Mouse (Mus musculus): ENCODE results near the gene Myo1b. TPM values are rescaled to one million over a fixed set of nuclear protein-coding genes. Genes with fewer than 3 reads are reported as not detected.

The Myo1b gene
- polyA plus RNA-seq, 1 experiment: 1.0 TPM

GRCm38 (mm10) chr1:51914095-51914494 is 1.8 kb downstream of the Myo1b start:
- Histone ChIP-seq H3K4me3 (ENCODE audit: extremely low read depth, insufficient read depth, insufficient read length) (no peak overlapping the region), H3K27me3 (ENCODE audit: control insufficient read depth, insufficient read depth, low read length) (peaks cover 11% of the 10 kb centered on the region), H3K4me1 (ENCODE audit: control insufficient read depth, insufficient read depth, insufficient read length) (peaks cover 11% of the 10 kb centered on the region), H3K36me3 (ENCODE audit: control insufficient read depth, insufficient read depth, low read length) (no peaks in the 10 kb centered on the region), H3K27ac (ENCODE audit: insufficient read depth, low read length) (no peak overlapping the region)
- DNase-seq (ENCODE audit: low read depth in 1 of 2, low spot score in 2 of 2): no peak
- WGBS: 83% methylated on average over 3 of the region's 3 CpGs
- TF ChIP-seq CTCF (IDR thresholded peaks at IDR 0.05; ENCODE audit: extremely low read depth, insufficient read depth, insufficient read length, insufficient replicate concordance) (no peak), POLR2A (IDR thresholded peaks at IDR 0.05; ENCODE audit: low read depth, low read length) (no peak)

GRCm38 (mm10) chr1:51913071-51913814 is 2.6 kb downstream of the Myo1b start:
- Histone ChIP-seq H3K27me3 (ENCODE audit: control insufficient read depth, insufficient read depth, low read length) (peaks cover 11% of the 10 kb centered on the region), H3K4me1 (ENCODE audit: control insufficient read depth, insufficient read depth, insufficient read length) (peaks cover 13% of the 10 kb centered on the region), H3K4me3 (ENCODE audit: extremely low read depth, insufficient read depth, insufficient read length) (no peak overlapping the region), H3K36me3 (ENCODE audit: control insufficient read depth, insufficient read depth, low read length) (no peaks in the 10 kb centered on the region), H3K27ac (ENCODE audit: insufficient read depth, low read length) (no peak overlapping the region)
- TF ChIP-seq POLR2A (IDR thresholded peaks at IDR 0.05; ENCODE audit: low read depth, low read length) (no peak), CTCF (IDR thresholded peaks at IDR 0.05; ENCODE audit: extremely low read depth, insufficient read depth, insufficient read length, insufficient replicate concordance) (no peak)
- WGBS: 89% methylated on average over 14 of the region's 14 CpGs
- DNase-seq (ENCODE audit: low read depth in 1 of 2, low spot score in 2 of 2): no peak

GRCm38 (mm10) chr1:51911331-51911730 is 4.5 kb downstream of the Myo1b start:
- H3K36me3 ChIP-seq (ENCODE audit: control insufficient read depth, insufficient read depth, low read length): no peaks in the 10 kb centered on the region
- H3K27me3 ChIP-seq (ENCODE audit: control insufficient read depth, insufficient read depth, low read length): peaks cover 11% of the 10 kb centered on the region
- 82% methylated on average over 4 of the region's 4 CpGs for WGBS
- no peak for DNase-seq (ENCODE audit: low read depth in 1 of 2, low spot score in 2 of 2)
- TF ChIP-seq POLR2A (IDR thresholded peaks at IDR 0.05; ENCODE audit: low read depth, low read length) (no peak), CTCF (IDR thresholded peaks at IDR 0.05; ENCODE audit: extremely low read depth, insufficient read depth, insufficient read length, insufficient replicate concordance) (no peak)
- H3K4me1 ChIP-seq (ENCODE audit: control insufficient read depth, insufficient read depth, insufficient read length): peaks cover 13% of the 10 kb centered on the region
- no peak overlapping the region for H3K27ac ChIP-seq (ENCODE audit: insufficient read depth, low read length)
- H3K4me3 ChIP-seq (ENCODE audit: extremely low read depth, insufficient read depth, insufficient read length): no peak overlapping the region

GRCm38 (mm10) chr1:51909204-51909603 is 6.7 kb downstream of the Myo1b start:
- TF ChIP-seq CTCF (IDR thresholded peaks at IDR 0.05; ENCODE audit: extremely low read depth, insufficient read depth, insufficient read length, insufficient replicate concordance): no peak
- no peak for TF ChIP-seq POLR2A (IDR thresholded peaks at IDR 0.05; ENCODE audit: low read depth, low read length)
- DNase-seq (ENCODE audit: low read depth in 1 of 2, low spot score in 2 of 2): no peak
- Histone ChIP-seq H3K27ac (ENCODE audit: insufficient read depth, low read length) (no peak overlapping the region), H3K27me3 (ENCODE audit: control insufficient read depth, insufficient read depth, low read length) (no peaks in the 10 kb centered on the region), H3K4me3 (ENCODE audit: extremely low read depth, insufficient read depth, insufficient read length) (no peak overlapping the region), H3K4me1 (ENCODE audit: control insufficient read depth, insufficient read depth, insufficient read length) (peaks cover 2% of the 10 kb centered on the region; the same call in 1 of the 2 replicates), H3K36me3 (ENCODE audit: control insufficient read depth, insufficient read depth, low read length) (no peaks in the 10 kb centered on the region)
- WGBS: 79% methylated on average over 2 of the region's 2 CpGs

- DNase-seq (ENCODE audit: low read depth in 1 of 2, low spot score in 2 of 2): peak; percentile 24 to 37
- H3K27ac ChIP-seq (ENCODE audit: insufficient read depth, low read length): peak overlapping the region; percentile 67
- no peaks in the 10 kb centered on the region for H3K36me3 ChIP-seq (ENCODE audit: control insufficient read depth, insufficient read depth, low read length)
- TF ChIP-seq CTCF (IDR thresholded peaks at IDR 0.05; ENCODE audit: extremely low read depth, insufficient read depth, insufficient read length, insufficient replicate concordance) (no peak), POLR2A (IDR thresholded peaks at IDR 0.05; ENCODE audit: low read depth, low read length) (no peak)
- no peak overlapping the region for H3K4me3 ChIP-seq (ENCODE audit: extremely low read depth, insufficient read depth, insufficient read length)
- H3K27me3 ChIP-seq (ENCODE audit: control insufficient read depth, insufficient read depth, low read length): no peaks in the 10 kb centered on the region
- WGBS: 28% methylated on average over 8 of the region's 8 CpGs
- H3K4me1 ChIP-seq (ENCODE audit: control insufficient read depth, insufficient read depth, insufficient read length): peaks cover 2% of the 10 kb centered on the region; the same call in 1 of the 2 replicates
Observed at GRCm38 (mm10) chr1:51907821-51908220, 8.1 kb downstream of the Myo1b start.

- Histone ChIP-seq H3K4me1 (ENCODE audit: control insufficient read depth, insufficient read depth, insufficient read length) (peaks cover 2% of the 10 kb centered on the region; the same call in 1 of the 2 replicates), H3K27me3 (ENCODE audit: control insufficient read depth, insufficient read depth, low read length) (no peaks in the 10 kb centered on the region), H3K4me3 (ENCODE audit: extremely low read depth, insufficient read depth, insufficient read length) (no peak overlapping the region), H3K27ac (ENCODE audit: insufficient read depth, low read length) (no peak overlapping the region), H3K36me3 (ENCODE audit: control insufficient read depth, insufficient read depth, low read length) (no peaks in the 10 kb centered on the region)
- DNase-seq (ENCODE audit: low read depth in 1 of 2, low spot score in 2 of 2): no peak
- no peak for TF ChIP-seq POLR2A (IDR thresholded peaks at IDR 0.05; ENCODE audit: low read depth, low read length)
- TF ChIP-seq CTCF (IDR thresholded peaks at IDR 0.05; ENCODE audit: extremely low read depth, insufficient read depth, insufficient read length, insufficient replicate concordance): no peak
- WGBS: 89% methylated on average over 8 of the region's 8 CpGs
Observed at GRCm38 (mm10) chr1:51906206-51906906, 9.5 kb downstream of the Myo1b start.

All from spleen, adult 2 months (tissue).